Comparison of ENCODE assay signal across 8 mouse cellular contexts in genomic region chr3:90213377-90213866, GRCm38 (mm10). TPM values are rescaled to one million over a fixed set of nuclear protein-coding genes. Genes with fewer than 3 reads are reported as not detected.
DNase-seq lines count a peak whose midpoint lies in the region; ATAC-seq lines count a peak whose summit lies in the region.

TSS of gene Rps27 (minus strand) at chr3:90213651.
TSS of gene Rab13 (plus strand) at chr3:90213695.

- peak within 1 kb of the TSS; percentile 80 for H3K9ac ChIP-seq in hindbrain, embryonic 12.5 days

- peak; percentile 92 for ATAC-seq in hindbrain, embryonic 12.5 days (ENCODE audit: low FRiP score)

- peak within 1 kb of the TSS; percentile 67 for H3K4me3 ChIP-seq in hindbrain, embryonic 12.5 days

- DNase-seq in Muller cell, postnatal 12 days (ENCODE audit: inconsistent ontology term), result peak; percentile 88
- DNase-seq in cerebellum, adult 9-11 months, result peak; percentile 91
- peak; percentile 94 to 96 for DNase-seq in frontal cortex, adult 2 months (ENCODE audit: extremely low spot score in 1 of 2, low spot score in 1 of 2)
- DNase-seq in layer of hippocampus, postnatal 14 days (ENCODE audit: low spot score in 2 of 2), result peak; percentile 93 to 96
- peak; percentile 87 for DNase-seq in lung, postnatal 14 days
- peak; percentile 86 for DNase-seq in retina, adult 2 months (ENCODE audit: low read depth, low spot score)
- DNase-seq in thymus, postnatal 36 days, result peak; percentile 84 to 85

- H3K4me1 ChIP-seq in hindbrain, embryonic 12.5 days, result peaks cover 23% of the 10 kb centered on the region

- H3K27ac ChIP-seq in hindbrain, embryonic 12.5 days, result peak within 1 kb of the TSS; percentile 88

- peaks cover 40% of the 10 kb centered on the region for H3K36me3 ChIP-seq in hindbrain, embryonic 12.5 days

- H3K9me3 ChIP-seq in hindbrain, embryonic 12.5 days (replicated peaks), result no peaks in the 10 kb centered on the region

- H3K27me3 ChIP-seq in hindbrain, embryonic 12.5 days, result no peaks in the 10 kb centered on the region

- WGBS in hindbrain, embryonic 12.5 days, result under 1% methylated on average over 42 of the region's 42 CpGs

- H3K4me2 ChIP-seq in hindbrain, embryonic 12.5 days (replicated peaks), result peak within 1 kb of the TSS; percentile 93

RNA-seq across cellular contexts. Expression of gene Rps27, which starts in this region (rescaled TPM):
- 971 and 1,230 TPM in 2 replicates for polyA plus RNA-seq in frontal cortex, adult 2 months (2012; rRNA removed)
- 728 and 1,010 TPM in 2 replicates for polyA plus RNA-seq in hindbrain, embryonic 12.5 days (2016; fragmentation: Nextera tagmentation; extraction: Ambion mirVana)
- 100 to 1,000 TPM; 697 to 821 TPM for total RNA-seq in layer of hippocampus, postnatal 14 days (2021)

RNA-seq across cellular contexts. Expression of gene Rab13, which starts in this region (rescaled TPM):
- 11.2 TPM in 2 replicates for polyA plus RNA-seq in frontal cortex, adult 2 months (2012; rRNA removed)
- 26.9 and 27.4 TPM in 2 replicates for polyA plus RNA-seq in hindbrain, embryonic 12.5 days (2016; fragmentation: Nextera tagmentation; extraction: Ambion mirVana)
- total RNA-seq in layer of hippocampus, postnatal 14 days (2021), result 10 to 100 TPM in 1 of 2 experiments, 1 to 10 TPM in 1; 8.1 to 10.9 TPM

Comparison
In these comparisons a context has a peak if more than half of its experiments do, and no peak if none do; other contexts are left out.
1. Peak in every context shown above with its lines: DNase-seq, ATAC-seq, H3K4me3 ChIP-seq and H3K27ac ChIP-seq.